In genomic region chr3:75320999-75321398, GRCm38 (mm10) we compare ENCODE assay signal across 21 mouse cellular contexts. TPM values are rescaled to one million over a fixed set of nuclear protein-coding genes. Genes with fewer than 3 reads are reported as not detected.
DNase-seq lines count a peak whose midpoint lies in the region; ATAC-seq lines count a peak whose summit lies in the region.
"Had no signal": no experiment of that assay in that cellular context is flagged by ENCODE, and none has a peak within 500 bp of the region (broad histone marks: within the 10 kb centered on the region; RNA-seq: fewer than 3 reads in every experiment).

No protein-coding gene starts in this region.

- H3K4me3 ChIP-seq in intestine, embryonic 16.5 days (ENCODE audit: low read length), result no peak overlapping the region
- H3K4me3 ChIP-seq: erythroblast, embryonic 14.5 days; forebrain, embryonic 15.5 days; heart, adult 2 months; hindbrain, embryonic 10.5 days; kidney, embryonic 15.5 days; midbrain, embryonic 12.5 days had no signal

- H3K9me3 ChIP-seq in intestine, embryonic 16.5 days (ENCODE audit: control insufficient read depth, low read length), result no peaks in the 10 kb centered on the region
- H3K9me3 ChIP-seq: forebrain, embryonic 15.5 days; hindbrain, embryonic 10.5 days; kidney, embryonic 15.5 days; midbrain, embryonic 12.5 days had no signal

- H3K9ac ChIP-seq in intestine, embryonic 16.5 days (ENCODE audit: low read depth, low read length), result no peak overlapping the region
- H3K9ac ChIP-seq: forebrain, embryonic 15.5 days; kidney, embryonic 15.5 days; liver, postnatal 0 days; midbrain, embryonic 12.5 days had no signal

- 70% methylated on average over 4 of the region's 4 CpGs for WGBS in intestine, embryonic 16.5 days

- H3K4me2 ChIP-seq in intestine, embryonic 16.5 days (ENCODE audit: low read depth, low read length), result no peak overlapping the region
- H3K4me2 ChIP-seq: forebrain, embryonic 15.5 days; kidney, embryonic 15.5 days; midbrain, embryonic 12.5 days had no signal

- no peaks in the 10 kb centered on the region for H3K4me1 ChIP-seq in intestine, embryonic 16.5 days (ENCODE audit: control insufficient read depth, insufficient read depth, low read length)
- H3K4me1 ChIP-seq: forebrain, embryonic 15.5 days; hindbrain, embryonic 10.5 days; kidney, embryonic 15.5 days; midbrain, embryonic 12.5 days had no signal

- no peak overlapping the region for H3K27ac ChIP-seq in intestine, embryonic 16.5 days (ENCODE audit: low read length)
- H3K27ac ChIP-seq: forebrain, embryonic 15.5 days; heart, adult 2 months; hindbrain, embryonic 10.5 days; kidney, embryonic 15.5 days; midbrain, embryonic 12.5 days had no signal

- no peaks in the 10 kb centered on the region for H3K27me3 ChIP-seq in intestine, embryonic 16.5 days (replicated peaks; ENCODE audit: control insufficient read depth, insufficient read depth, low read length)
- H3K27me3 ChIP-seq: forebrain, embryonic 15.5 days; kidney, embryonic 15.5 days; midbrain, embryonic 12.5 days had no signal

- peak; percentile 60 for DNase-seq in right cerebral cortex, adult 18-20 months
- no peak for DNase-seq in right cerebral cortex, postnatal 4 days
- DNase-seq in left cerebral cortex, adult 9 months (ENCODE audit: low spot score in 2 of 2), result peak; percentile 8 to 24
- DNase-seq in telencephalon, adult 2 months (ENCODE audit: low read depth, low spot score), result peak; percentile 39
- no peak for DNase-seq in cerebellum, postnatal 10 days
- no peak for DNase-seq in natural killer cell, adult 2 months (ENCODE audit: low spot score in 2 of 2)
- DNase-seq: adrenal gland, adult 8-10 months; cerebellum, adult 11-12 months; gastrocnemius, postnatal 10 days; heart, adult 2 months; liver; liver, postnatal 0 days; lung, postnatal 4 days had no signal

- H3K36me3 ChIP-seq in intestine, embryonic 16.5 days (ENCODE audit: control insufficient read depth, insufficient read depth, low read length), result no peaks in the 10 kb centered on the region
- H3K36me3 ChIP-seq: forebrain, embryonic 15.5 days; hindbrain, embryonic 10.5 days; kidney, embryonic 15.5 days; midbrain, embryonic 12.5 days had no signal

- peak; percentile 69 for ATAC-seq in intestine, embryonic 16.5 days
- ATAC-seq: forebrain, embryonic 15.5 days; liver, postnatal 0 days had no signal

RNA-seq across cellular contexts. Expression of gene Serpini2, which starts 51.1 kb away (rescaled TPM):
- polyA plus RNA-seq in intestine, embryonic 16.5 days (2015; fragmentation: Nextera tagmentation; extraction: Ambion mirVana), result 27.2 and 30.6 TPM in 2 replicates
- polyA plus RNA-seq: embryonic facial prominence, embryonic 11.5 days; erythroblast, embryonic 14.5 days; forebrain, embryonic 15.5 days; heart, adult 2 months; heart, embryonic 16.5 days; hindbrain, embryonic 10.5 days; kidney, embryonic 15.5 days; liver, postnatal 0 days; midbrain, embryonic 12.5 days had no signal

Comparison
In these comparisons a context has a peak if more than half of its experiments do, and no peak if none do; other contexts are left out.
1. DNase-seq: peak in right cerebral cortex, adult 18-20 months (single experiment), left cerebral cortex, adult 9 months (2 of 2) and telencephalon, adult 2 months (single experiment); none in right cerebral cortex, postnatal 4 days (single experiment), cerebellum, postnatal 10 days (0 of 2) and natural killer cell, adult 2 months (0 of 2).